Mouse (Mus musculus): ENCODE measurements around the gene Caskin1. TPM values are rescaled to one million over a fixed set of nuclear protein-coding genes. Genes with fewer than 3 reads are reported as not detected.
A peak's percentile ranks its signal among the peaks of the same experiment; 100 is the strongest.

The Caskin1 gene
- total RNA-seq, 2 experiments from 2014 or later, result 62.4 to 65.2 TPM

DNA sequence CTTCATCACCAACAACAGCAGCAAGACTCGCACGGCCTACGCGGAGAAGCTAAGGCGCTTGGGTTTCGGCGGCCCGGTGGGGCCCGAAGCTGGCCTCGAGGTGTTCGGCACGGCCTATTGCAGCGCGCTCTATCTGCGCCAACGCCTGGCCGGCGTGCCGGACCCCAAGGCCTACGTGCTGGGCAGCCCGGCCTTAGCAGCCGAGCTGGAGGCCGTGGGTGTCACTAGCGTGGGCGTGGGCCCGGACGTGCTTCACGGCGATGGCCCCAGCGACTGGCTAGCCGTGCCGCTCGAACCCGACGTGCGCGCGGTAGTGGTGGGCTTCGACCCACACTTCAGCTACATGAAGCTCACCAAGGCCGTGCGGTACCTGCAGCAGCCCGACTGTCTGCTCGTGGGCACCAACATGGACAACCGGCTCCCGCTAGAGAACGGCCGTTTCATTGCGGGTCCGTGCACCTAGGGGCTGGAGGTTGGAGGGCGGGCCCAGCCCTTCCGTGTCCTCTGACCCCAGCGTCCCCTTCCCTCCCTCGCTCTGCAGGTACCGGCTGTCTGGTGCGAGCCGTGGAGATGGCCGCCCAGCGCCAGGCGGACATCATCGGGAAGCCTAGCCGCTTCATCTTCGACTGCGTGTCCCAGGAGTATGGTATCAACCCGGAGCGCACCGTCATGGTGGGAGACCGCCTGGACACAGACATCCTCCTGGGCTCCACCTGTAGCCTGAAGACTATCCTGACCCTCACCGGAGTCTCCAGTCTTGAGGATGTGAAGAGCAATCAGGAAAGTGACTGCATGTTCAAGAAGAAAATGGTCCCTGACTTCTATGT, 17.5 kb upstream of the Caskin1 start:
- DNase-seq (ENCODE audit: low spot score in 2 of 2), result no peak

DNA sequence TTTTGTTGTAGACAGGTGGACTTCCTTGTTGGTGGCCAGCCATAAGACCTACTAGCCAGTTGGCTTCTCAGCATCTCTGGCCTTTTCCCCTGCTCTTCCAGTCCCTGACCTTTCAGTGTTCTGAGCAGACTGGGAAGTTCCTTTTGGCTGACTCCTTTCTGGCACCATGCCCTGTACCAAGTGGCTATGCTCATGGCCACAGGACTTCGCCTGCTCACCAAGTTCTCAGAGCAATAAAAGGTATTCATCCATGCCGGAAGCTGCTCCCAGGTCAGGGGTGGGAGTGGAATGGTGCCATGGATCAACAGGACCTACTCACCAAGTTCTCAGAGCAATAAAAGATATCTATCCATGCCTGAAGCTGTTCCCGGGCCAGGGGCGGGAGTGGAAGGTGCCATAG, 15.9 kb upstream of the Caskin1 start:
- DNase-seq (ENCODE audit: low spot score in 2 of 2), result no peak

DNA sequence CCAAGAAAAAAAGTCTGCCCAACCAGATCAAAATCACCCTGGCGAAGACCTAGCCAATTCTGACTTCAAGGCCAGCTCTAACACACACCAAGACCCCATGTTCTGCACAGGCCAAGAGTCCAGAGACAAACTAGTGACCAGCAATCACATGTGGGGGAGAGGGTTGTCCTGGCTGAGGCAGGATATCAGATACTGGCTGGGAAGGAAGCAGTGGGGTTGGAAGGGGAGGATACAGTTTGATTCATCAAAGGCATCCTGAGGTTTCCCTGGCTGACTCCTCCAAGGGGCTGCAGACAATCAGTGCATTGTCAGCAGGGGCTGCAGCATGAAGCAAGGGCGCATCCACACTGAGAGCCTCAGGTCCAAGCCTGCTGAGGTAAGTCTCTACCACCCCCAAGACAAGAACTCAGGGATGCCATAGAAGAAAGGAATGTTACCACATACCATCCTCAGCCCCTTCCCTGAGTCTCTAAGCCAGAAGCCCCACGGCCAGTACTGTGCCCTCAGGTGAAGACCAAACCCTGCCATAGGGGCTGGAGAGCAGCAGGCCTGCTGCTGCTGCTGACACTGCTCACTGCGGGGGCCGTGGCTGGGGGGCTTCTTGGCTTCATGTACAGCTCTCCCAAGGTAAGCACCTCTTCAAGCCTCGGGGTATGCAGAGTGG, 14.7 kb upstream of the Caskin1 start, which contains the start of gene Bricd5:
Gene Bricd5 (plus strand): TSS at position 273 of the 664 bp plus-strand sequence.
- DNase-seq (ENCODE audit: low spot score in 2 of 2), result no peak

DNA sequence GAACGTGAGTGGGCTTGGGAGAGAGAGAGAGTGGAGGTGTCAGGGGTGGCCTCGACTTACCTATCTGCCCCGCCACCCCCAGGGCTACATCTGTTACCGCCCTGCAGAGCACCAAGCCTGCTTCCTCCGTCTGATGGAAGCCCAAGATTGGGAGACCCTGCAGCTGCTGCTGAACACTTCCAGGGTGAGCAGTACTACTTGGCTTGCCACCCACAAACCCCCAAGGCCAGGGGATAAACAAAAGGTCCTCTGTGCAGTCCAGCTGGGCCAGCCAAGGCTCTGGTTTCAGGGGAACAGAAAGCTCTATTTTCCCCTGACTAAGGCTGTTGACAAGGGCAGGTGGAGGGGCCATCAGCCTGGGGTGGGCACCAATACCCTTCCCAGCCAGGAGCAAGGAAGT, 13.8 kb upstream of the Caskin1 start:
- no peak for DNase-seq (ENCODE audit: low spot score in 2 of 2)

DNA sequence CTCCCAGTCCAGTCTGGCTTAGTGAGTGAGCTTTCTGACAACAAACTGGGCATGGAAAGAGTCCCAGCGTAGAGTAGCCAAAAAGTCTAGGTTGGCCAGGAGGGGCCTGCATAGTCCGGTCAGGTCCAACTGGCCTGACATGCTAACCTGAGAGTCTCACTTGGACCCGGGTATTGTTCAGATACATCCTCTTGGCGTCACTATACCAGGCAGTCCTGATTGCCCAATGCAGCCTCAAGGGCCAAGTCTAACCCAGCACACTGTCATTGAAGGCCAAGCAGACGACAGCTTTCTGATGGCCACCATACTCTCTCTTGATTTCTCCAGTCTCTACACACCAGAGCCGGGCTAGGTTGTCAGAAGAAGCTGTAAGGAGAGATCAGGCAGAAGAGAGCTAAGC, 12.8 kb upstream of the Caskin1 start:
- no peak for DNase-seq (ENCODE audit: low spot score in 2 of 2)

DNA sequence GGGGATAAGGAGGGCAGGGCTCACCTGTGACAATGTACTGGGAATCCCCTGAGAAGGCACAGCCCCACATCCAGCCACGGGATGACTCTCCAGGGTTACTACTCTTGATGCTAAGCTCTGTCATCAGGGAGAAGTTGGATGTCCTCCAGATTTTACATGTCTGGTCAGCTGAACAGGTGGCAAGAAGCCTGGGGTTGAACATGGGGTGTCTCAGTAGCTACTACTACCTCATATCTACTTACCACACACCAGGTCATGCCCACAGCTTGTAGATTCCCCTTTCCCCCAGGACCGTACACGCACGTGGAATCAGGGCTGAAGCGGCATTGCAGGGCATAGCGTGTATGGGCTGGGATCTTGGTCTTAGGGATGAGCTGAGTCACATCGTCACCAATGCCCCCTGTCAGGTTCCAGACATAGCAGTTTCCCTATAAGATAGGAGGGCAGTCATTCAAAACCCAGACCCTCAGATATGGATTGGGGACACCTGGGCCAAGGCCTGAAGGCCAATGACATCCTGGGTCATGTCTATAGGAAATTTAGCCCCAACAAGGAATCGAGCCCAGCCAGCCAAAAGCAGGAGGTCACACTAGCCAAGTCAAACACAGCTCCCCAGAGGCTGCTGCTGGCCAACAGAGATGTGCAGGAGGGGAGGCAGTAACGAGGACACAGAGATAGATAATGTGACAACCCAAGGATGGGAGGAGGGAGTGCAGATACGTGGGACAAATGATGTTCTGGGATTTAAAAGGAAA, 12.2 kb upstream of the Caskin1 start:
- no peak for DNase-seq (ENCODE audit: low spot score in 2 of 2)

DNA sequence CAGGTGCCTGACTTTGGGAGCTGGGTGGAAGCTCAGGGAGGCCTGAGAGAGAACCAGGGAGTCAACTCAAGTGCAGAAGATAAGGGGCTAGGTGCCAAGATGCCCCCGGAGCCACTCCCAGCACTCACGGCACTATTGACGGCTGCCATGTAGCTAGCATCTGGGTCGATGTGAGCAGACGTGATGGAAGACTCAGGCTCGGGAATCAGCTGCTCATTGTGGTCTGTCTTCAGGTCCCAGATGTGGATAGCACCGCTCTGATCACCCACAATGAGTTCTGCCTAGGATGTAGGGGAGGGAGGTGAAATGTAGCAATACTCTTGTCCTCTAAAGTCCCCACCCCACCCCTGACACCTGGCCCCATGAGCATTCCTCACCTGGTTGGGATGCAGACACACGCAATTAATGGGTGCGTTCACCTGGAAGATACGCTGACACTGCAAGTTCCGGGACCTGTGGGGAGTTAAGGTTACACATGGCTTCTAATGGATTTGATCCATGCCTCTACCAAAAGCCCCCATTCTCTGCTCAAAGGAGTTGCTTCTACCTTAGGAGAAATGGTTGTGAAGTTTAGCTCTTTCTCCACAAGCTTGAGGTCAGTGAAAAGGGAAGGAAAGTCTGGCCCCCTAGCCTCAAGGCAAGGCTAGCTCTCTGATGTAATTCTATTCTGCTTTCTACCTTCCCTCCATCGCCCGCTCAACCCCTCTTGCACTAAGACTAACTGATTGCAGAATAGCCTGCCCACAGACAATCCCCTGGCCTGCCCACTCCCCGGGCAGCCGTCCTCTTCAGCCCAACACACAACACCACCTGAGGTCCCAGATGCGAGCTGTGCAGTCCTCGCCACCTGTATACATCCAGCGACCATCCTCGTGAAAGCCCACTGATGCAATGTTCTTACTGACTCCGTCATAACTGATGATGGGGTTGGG, 11.1 kb upstream of the Caskin1 start:
- DNase-seq (ENCODE audit: low spot score in 2 of 2), result no peak

DNA sequence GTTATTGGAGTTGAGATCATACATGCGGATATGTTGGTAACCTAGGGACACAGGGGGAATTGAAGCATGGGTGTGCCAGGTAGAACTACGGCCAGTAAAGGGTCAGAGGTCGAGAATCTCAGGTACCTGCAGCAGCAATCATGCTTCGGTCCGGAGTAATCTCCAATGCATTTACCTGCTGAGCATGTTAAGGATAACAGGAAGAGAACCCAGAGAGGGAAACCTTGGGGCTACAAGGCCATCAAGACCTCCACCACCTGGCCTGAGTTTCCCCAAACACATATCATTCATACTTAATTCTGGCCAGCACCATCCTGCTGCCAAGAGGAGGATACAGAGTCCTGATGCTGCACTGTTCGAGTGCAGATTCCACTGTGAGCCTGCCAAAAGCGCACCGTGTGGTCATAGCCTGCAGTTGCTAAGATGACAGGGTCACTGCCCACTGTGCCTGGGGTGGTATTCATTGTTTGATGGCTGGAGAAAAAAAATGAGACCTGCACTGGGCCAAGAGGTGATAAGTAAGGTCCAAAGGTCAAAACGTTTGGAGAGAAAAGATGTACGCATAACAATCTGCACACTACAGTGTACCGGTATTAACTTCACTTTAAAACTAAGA, 10.3 kb upstream of the Caskin1 start:
- DNase-seq (ENCODE audit: low spot score in 2 of 2), result no peak

DNA sequence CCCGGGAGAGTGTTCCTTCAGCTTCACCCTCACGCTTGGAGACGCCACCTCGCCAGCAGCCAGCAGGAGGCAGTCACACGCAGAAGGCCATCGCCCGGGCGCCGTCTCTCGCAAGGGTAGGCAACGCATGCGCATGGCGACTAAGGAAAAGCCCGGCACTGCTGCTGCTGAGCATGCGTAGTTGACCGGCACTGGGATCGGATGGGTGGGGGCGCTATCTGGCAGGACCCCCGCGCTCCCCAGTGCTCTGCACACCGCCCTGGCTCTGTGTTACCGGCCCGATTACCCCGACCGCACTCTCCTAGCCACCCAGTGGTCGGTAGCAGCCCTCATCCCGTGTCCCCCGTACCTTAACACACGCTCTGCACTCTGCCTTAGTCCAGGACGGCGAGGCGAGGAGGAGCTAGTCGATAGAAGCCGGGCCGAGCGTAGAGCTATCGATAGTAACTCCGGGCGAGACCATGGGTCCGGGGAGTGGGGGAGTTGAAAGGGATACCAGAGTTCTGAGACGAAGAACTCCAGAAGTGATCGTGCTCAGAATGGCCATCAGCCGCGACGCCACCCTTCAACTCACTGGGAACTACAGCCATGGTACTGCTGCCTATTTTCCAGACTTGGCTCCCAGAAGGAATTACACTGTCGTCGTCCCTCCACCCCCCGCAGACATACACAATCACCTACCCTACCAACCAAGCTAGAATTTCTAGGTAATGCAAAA, 9.6 kb upstream of the Caskin1 start, which contains the start of gene Mlst8:
Gene Mlst8 (minus strand): TSS at position 416 of the 718 bp plus-strand sequence.
- DNase-seq (ENCODE audit: low spot score in 2 of 2), result peak; percentile 94 to 95

DNA sequence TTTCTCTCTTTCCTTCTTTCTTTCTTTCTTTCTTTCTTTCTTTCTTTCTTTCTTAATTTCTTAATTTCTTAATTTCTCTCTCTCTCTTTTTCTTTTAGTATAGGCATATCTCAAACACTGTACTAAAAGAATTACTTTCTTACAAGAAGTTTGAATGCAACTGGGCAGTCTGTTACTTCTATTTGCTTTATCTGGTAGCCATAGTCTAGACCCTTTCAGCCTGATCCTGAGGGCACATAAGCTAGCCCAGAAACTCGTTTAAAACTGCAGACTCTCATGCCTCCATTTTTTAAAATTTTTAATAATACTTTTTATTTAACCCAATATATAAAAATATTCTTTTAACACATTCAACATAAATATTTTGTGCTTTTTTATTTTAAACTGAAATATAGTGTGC, 9.0 kb upstream of the Caskin1 start:
- no peak for DNase-seq (ENCODE audit: low spot score in 2 of 2)

DNA sequence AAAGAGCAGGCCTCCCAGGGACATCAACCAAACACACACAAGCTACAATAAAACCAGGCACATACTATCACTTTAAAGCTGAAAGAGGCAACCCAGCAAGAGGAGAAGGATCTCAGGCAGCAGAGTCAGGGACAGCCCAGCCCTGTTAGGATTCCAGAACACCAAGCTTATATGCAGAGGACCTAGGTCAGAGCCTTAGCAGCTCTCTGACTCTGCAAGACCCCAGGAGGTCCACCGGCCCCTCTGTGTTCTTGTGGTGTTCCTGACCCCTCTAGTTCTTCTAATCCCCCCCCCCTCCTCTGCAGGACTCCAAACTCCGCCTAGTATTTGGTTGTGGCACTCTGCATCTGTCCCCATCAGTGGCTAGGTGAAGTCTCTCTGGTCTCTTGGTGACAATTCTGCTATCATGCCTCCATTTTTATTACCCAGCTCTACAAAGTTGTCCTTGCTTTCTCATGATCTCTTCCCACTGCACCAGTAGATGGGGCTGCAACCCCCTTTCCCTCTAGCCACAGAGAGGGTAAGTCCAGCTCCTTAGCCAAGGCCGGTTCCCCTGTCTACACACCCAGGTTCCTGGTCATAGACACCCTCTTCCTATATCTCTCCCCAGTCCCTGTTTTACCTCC, 8.1 kb upstream of the Caskin1 start:
- no peak for DNase-seq (ENCODE audit: low spot score in 2 of 2)

DNA sequence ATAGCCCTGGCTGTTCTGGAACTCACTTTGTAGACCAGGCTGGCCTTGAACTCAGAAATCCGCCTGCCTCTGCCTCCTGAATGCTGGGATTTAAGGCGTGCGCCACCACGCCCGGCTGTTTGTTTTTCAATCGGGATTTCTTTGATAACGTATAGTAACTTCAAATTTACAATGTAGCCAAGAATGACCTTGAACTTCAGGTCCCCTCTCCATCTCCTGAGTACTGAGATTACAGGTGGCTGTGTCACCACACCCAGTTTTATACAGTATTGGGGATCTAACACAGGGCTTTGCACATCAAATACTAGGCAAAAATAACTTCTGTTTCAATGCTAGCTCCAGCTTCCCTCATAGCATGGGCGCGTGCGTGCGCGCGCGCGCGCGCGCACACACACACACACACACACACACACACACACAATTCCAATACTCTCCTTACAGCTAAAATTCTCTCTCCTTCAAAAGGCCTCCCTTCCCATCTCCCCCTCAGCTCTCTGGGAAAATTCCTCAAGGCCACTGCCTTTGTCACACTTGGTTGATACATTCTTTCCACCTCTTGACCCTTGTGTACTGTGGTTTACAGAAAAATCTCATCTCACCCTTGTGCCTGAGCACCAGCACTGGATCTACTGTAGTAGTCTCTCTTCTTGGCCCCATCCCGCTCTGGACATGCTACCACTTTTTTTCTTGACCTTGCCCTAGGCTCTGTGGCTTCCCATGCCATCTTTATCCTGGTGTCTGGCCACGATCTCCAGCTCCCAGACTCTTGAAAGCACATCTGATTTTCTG, 7.2 kb upstream of the Caskin1 start:
- no peak for DNase-seq (ENCODE audit: low spot score in 2 of 2)

DNA sequence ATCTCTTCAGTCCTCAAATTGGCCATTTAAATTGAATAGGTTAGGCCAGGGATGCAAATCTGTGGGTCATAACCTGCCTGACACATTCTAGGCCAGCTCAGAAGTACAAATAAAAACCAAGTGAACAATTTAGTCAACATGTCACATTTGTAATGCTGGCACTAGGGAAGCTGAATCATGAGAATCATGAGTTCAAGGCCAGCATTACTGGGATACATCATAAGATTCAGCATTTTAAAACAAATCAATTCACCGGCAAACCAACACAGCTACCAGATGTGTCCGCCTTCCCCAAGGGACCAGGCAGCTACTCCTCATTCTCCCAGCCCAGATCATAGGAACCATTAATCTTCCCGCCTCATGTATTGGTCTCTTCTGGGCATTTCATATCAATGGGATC, 4.9 kb upstream of the Caskin1 start:
- DNase-seq (ENCODE audit: low spot score in 2 of 2), result no peak

DNA sequence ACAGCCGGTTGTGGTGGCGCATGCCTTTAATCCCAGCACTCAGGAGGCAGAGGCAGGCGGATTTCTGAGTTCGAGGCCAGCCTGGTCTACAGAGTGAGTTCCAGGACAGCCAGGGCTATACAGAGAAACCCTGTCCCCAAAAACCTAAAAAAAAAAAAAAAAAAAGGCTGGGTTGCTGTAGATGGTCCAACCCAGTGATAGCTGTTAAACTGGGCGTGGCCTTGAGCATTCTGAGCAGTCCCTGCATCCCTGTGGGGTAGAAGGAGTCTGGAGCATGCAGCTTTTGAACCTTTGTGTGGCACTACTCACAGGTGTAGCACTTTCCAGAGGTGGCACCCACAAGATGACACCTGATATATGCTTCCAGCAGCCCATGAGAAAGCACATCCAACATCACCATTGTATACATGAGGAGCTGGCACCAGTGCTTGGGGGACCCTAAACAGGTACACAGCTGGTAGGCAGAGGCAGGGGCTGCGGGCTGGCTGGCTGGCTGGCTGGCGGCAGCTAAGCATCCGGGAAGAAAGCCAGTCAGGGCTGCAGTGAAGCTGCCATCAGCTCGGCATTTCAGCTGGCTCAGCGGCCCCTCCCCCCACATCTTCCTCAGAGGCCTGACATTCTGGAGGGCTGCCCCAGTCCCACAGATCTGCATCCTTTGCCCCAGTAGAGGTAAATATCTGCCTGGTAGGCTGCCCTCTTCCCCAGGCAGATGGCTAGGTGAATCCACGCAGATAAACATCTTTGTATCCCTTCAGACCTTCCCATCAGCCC, 3.1 kb upstream of the Caskin1 start:
- no peak for DNase-seq (ENCODE audit: low spot score in 2 of 2)

DNA sequence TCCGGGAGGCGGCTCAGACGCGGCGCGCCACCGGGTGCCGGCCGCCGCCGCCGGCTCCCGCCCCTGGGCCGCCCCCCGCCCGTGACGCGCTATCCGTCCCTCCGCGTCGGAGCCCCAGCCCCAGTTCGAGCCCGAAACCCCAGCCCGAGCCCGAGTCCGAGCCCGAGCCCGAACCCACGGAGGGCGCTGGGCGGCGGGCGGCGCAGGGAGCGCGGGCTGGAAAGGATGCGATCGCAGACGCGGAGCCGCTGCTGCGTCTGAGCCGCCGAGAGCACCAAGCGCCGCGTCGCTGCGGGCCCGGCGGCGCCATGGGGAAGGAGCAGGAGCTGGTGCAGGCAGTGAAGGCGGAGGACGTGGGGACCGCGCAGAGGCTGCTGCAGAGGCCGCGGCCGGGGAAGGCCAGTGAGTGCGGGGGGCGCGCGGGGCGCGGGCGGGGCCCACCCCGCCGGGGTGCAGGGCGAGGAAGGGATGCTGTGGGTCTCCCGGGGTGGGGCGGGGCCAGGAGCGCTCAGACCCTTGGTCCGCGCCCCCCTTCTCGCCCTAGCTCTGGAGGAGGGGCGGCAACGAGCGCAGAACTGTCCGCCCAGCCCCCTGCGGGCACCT, 362 bp downstream of the Caskin1 start:
- no peak for DNase-seq (ENCODE audit: low spot score in 2 of 2)

DNA sequence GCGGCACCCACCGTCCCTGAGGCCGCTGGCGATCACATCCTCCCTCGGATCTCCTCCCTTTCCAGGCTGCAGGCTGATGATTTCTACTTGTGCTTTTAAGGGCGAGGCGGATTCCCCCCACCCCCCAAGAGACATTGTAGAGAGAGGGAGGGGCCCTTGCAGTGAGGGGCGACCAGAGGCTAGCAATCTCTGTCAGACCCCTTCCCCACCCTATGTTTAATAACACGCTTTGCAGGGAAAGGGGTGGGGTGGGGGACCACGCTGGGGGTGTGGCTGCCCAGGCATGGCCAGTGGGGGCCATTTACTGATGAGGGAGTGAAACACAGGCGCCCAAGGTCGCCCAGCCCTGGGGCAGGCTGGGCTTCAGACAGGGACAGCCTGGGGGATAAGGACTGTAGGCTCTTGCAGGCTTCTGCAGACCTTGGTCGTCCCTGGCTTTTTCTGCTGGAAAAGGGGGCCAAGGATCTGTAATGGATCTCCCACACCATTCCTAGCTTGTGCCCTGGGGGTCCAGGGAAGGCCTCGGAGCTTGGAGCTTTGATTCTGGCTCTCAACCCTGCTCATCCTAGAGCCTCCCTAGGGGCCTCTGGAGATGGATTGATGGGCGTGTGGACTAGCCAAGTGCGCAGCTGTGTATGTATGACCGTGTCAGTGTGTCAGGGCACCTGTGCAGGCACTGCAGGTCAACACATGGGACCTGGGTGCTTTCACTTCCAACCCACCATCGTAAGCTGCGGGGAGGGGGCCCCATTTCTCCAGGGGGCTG, 1.0 kb downstream of the Caskin1 start:
- DNase-seq (ENCODE audit: low spot score in 2 of 2), result no peak
